Mouse (Mus musculus): ENCODE data around the gene Gm5615. TPM values are rescaled to one million over a fixed set of nuclear protein-coding genes. Genes with fewer than 3 reads are reported as not detected.

Gm5615 gene
- polyA plus RNA-seq (2012; rRNA removed; ENCODE audit: low replicate concordance), result not detected in 2 replicates

GRCm38 (mm10) chr9:36541863-36542262 lies at the start of gene Gm5615:
Gene Gm5615, minus strand, starts transcription at chr9:36541963.

GRCm38 (mm10) chr9:36582535-36582934 lies 40.8 kb upstream of the Gm5615 start, which contains the start of gene Gm17689:
Gene Gm17689, minus strand, starts transcription at chr9:36582635.

Other genes with a start within 250 kb of the Gm5615 start
- gene Gm7257, start 110.1 kb downstream of the Gm5615 start, polyA plus RNA-seq (2012; rRNA removed; ENCODE audit: low replicate concordance), result not detected in 2 replicates
- not detected in 2 replicates for gene Gm9513, start 66.3 kb downstream of the Gm5615 start, polyA plus RNA-seq (2012; rRNA removed; ENCODE audit: low replicate concordance)
- gene Gm17689, start 40.7 kb upstream of the Gm5615 start, polyA plus RNA-seq (2012; rRNA removed; ENCODE audit: low replicate concordance), result not detected in 2 replicates
- not detected in 2 replicates for gene A630095E13Rik, start 101.4 kb upstream of the Gm5615 start, polyA plus RNA-seq (2012; rRNA removed; ENCODE audit: low replicate concordance)
- gene Acrv1, start 151.3 kb upstream of the Gm5615 start, polyA plus RNA-seq (2012; rRNA removed; ENCODE audit: low replicate concordance), result not detected in 2 replicates
- gene Chek1, start 185.1 kb upstream of the Gm5615 start, polyA plus RNA-seq (2012; rRNA removed; ENCODE audit: low replicate concordance), result 0.15 and 0.53 TPM in 2 replicates
- gene Stt3a, start 225.7 kb upstream of the Gm5615 start, polyA plus RNA-seq (2012; rRNA removed; ENCODE audit: low replicate concordance), result 48.8 and 57.5 TPM in 2 replicates